Mouse (Mus musculus) stomach, postnatal 0 days (tissue): Measurements from ENCODE around the gene Rgs18. TPM values are rescaled to one million over a fixed set of nuclear protein-coding genes. Genes with fewer than 3 reads are reported as not detected.

Experiments used
- ATAC-seq: fragments of 200-750 bp; cut with Nextera tagmentation; 2 replicates; pipeline ENCODE4 v1.8.0; 2017; ENCODE audit not compliant: low FRiP score, low TSS enrichment
- DNase-seq: peaks from one replicate; pipeline ENCODE4 v3.0.0-alpha.2; 2016; ENCODE audit warnings: low spot score
- H3K27ac ChIP-seq: fragments of 300-500 bp; sonication (generic); replicated peaks from 2 replicates; pipeline ENCODE4 v1.5.1; 2014; ENCODE audit warnings: mild to moderate bottlenecking, control low read depth
- H3K27me3 ChIP-seq: fragments of 300-500 bp; sonication (generic); 2 replicates; pipeline ENCODE4 v1.6.1; 2014; ENCODE audit warnings: low read length; ENCODE audit not compliant: control insufficient read depth, insufficient read depth
- H3K36me3 ChIP-seq: fragments of 300-500 bp; sonication (generic); 2 replicates; pipeline ENCODE4 v1.6.1; 2014; ENCODE audit warnings: low read length, mixed read lengths; ENCODE audit not compliant: control insufficient read depth, insufficient read depth
- H3K4me1 ChIP-seq: fragments of 300-500 bp; sonication (generic); replicated peaks from 2 replicates; pipeline ENCODE4 v1.6.1; 2014; ENCODE audit warnings: antibody characterized with exemption; ENCODE audit not compliant: control insufficient read depth, insufficient read depth
- H3K4me2 ChIP-seq: fragments of 300-500 bp; sonication (generic); replicated peaks from 2 replicates; pipeline ENCODE4 v1.6.1; 2014; ENCODE audit warnings: low read depth, mild to moderate bottlenecking, control low read depth, moderate library complexity
- H3K4me3 ChIP-seq: fragments of 300-500 bp; sonication (generic); 2 replicates; pipeline ENCODE4 v1.5.1; 2014; ENCODE audit warnings: low read depth, low read length, control low read depth
- H3K9ac ChIP-seq: fragments of 300-500 bp; sonication (generic); 2 replicates; pipeline ENCODE4 v1.6.1; 2014; ENCODE audit warnings: mild to moderate bottlenecking, low read length, control low read depth, mixed read lengths
- H3K9me3 ChIP-seq: fragments of 300-500 bp; sonication (generic); 2 replicates; pipeline ENCODE4 v1.6.1; 2016; ENCODE audit warnings: low read length; ENCODE audit not compliant: control insufficient read depth
- CTCF ChIP-seq: IDR thresholded peaks from 2 replicates; pipeline ENCODE4 v1.5.1; 2016; ENCODE audit warnings: antibody characterized with exemption, low read depth, mild to moderate bottlenecking, moderate library complexity
- EP300 ChIP-seq: optimal IDR thresholded peaks from 2 replicates; pipeline ENCODE3; 2016; ENCODE audit warnings: antibody characterized with exemption
- WGBS: fragments of 180-500 bp; shearing (Covaris S2); extraction: QIAGEN DNeasy Blood & Tissue Kit; methylation state at CpG from one replicate; pipeline ENCODE4 v1.1.7; 2014; 5-methylcytosine and 5-hydroxymethylcytosine counted together
- polyA plus RNA-seq: library from polyadenylated mRNA; unstranded; fragments of >200 nt; fragmentation: Nextera tagmentation; extraction: Ambion mirVana; gene quantifications from 2 replicates; pipeline ENCODE4 v1.2.1, GENCODE M21; 2015

Rgs18 gene
- polyA plus RNA-seq, 1 experiment from 2014 or later: 0.64 TPM

GRCm38 (mm10) chr1:144737739-144738138 is 37.5 kb downstream of the Rgs18 start:
- Histone ChIP-seq H3K27ac (no peak overlapping the region), H3K9me3 (no peaks in the 10 kb centered on the region), H3K4me1 (no peaks in the 10 kb centered on the region), H3K4me2 (no peak overlapping the region), H3K36me3 (no peaks in the 10 kb centered on the region), H3K27me3 (no peaks in the 10 kb centered on the region), H3K9ac (no peak overlapping the region), H3K4me3 (no peak overlapping the region)
- 75% methylated on average over 6 of the region's 6 CpGs for WGBS
- DNase-seq (no peak), ATAC-seq (no peak)
- TF ChIP-seq EP300: no peak
- TF ChIP-seq CTCF: no peak

- no peak for ATAC-seq
- no peak for TF ChIP-seq CTCF
- TF ChIP-seq EP300: no peak
- Histone ChIP-seq H3K36me3 (no peaks in the 10 kb centered on the region), H3K9me3 (no peaks in the 10 kb centered on the region), H3K4me3 (no peak overlapping the region), H3K9ac (no peak overlapping the region), H3K4me1 (no peaks in the 10 kb centered on the region), H3K4me2 (no peak overlapping the region), H3K27ac (no peak overlapping the region), H3K27me3 (no peaks in the 10 kb centered on the region)
- no peak for DNase-seq
- 81% methylated on average over 4 of the region's 4 CpGs for WGBS
Observed at GRCm38 (mm10) chr1:144720736-144721135, 54.5 kb downstream of the Rgs18 start.

GRCm38 (mm10) chr1:144704373-144704772 is 70.9 kb downstream of the Rgs18 start:
- Histone ChIP-seq H3K4me2 (no peak overlapping the region), H3K27ac (no peak overlapping the region), H3K9me3 (no peaks in the 10 kb centered on the region), H3K4me1 (no peaks in the 10 kb centered on the region), H3K36me3 (no peaks in the 10 kb centered on the region), H3K9ac (no peak overlapping the region), H3K4me3 (no peak overlapping the region), H3K27me3 (no peaks in the 10 kb centered on the region)
- ATAC-seq (no peak), DNase-seq (no peak)
- WGBS: 46% methylated on average over 2 of the region's 2 CpGs
- TF ChIP-seq CTCF (peak; percentile 29; the same call in 1 of the 2 replicates), EP300 (no peak)

Other genes with a start within 250 kb of the Rgs18 start
- gene Rgs21, start 207.8 kb downstream of the Rgs18 start, polyA plus RNA-seq: not detected in 2 replicates